Mouse (Mus musculus): Measurements from ENCODE around the gene Ccl24. TPM values are rescaled to one million over a fixed set of nuclear protein-coding genes. Genes with fewer than 3 reads are reported as not detected.

The Ccl24 gene
- polyA plus RNA-seq, 1 experiment from 2014 or later = 0.66 TPM

DNA sequence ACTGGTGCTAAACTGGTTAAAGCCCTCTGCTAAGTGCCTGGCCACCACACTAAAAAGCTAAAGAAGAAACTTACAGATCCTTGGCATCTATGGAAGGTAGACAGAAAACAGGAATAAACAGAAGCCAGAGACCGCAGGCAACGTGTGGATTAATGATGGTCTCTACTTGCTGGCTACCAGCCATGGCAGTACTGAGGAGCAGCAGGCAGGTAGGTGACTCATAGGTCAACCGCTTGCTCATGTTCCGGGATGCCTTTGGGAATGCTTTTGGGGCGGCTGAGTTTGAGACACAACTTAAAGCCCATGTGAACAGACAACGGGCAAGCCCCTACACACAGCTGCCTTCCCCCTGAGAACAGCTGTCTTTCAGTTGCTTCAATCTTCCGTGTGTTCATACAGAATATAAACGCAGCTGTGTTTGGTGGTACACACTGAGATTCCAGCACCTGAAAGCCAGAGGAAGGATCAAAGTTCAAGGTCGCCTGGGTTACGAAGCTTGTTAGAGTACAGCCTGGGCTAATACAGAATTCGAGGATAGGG lies 41.5 kb downstream of the Ccl24 start:
- Histone ChIP-seq H3K9me3 (ENCODE audit: control insufficient read depth, low read length) (no peaks in the 10 kb centered on the region), H3K27me3 (ENCODE audit: control insufficient read depth, insufficient read depth, low read length) (no peaks in the 10 kb centered on the region), H3K4me3 (ENCODE audit: control insufficient read depth in 1 of 2, insufficient read depth in 1 of 2, low read depth in 1 of 2, low read length in 2 of 2) (no peak overlapping the region), H3K27ac (replicated peaks in 1 of 2; ENCODE audit: control insufficient read depth in 1 of 2, insufficient read depth in 1 of 2, low read depth in 2 of 2, low read length in 2 of 2) (no peak overlapping the region), H3K4me1 (ENCODE audit: control insufficient read depth in 2 of 2, insufficient read depth in 2 of 2, low read length in 2 of 2) (peaks cover 9 to 23% of the 10 kb centered on the region in 2 experiments), H3K9ac (ENCODE audit: low read length) (no peak overlapping the region), H3K36me3 (ENCODE audit: control insufficient read depth, insufficient read depth, low read length) (peaks cover 7% of the 10 kb centered on the region; the same call in 1 of the 2 replicates), H3K4me2 (ENCODE audit: low read length) (no peak overlapping the region)
- ATAC-seq (ENCODE audit: insufficient number of reproducible peaks, insufficient read depth, low FRiP score, low read depth) = no peak
- WGBS = 72% methylated on average over 11 of the region's 11 CpGs

DNA sequence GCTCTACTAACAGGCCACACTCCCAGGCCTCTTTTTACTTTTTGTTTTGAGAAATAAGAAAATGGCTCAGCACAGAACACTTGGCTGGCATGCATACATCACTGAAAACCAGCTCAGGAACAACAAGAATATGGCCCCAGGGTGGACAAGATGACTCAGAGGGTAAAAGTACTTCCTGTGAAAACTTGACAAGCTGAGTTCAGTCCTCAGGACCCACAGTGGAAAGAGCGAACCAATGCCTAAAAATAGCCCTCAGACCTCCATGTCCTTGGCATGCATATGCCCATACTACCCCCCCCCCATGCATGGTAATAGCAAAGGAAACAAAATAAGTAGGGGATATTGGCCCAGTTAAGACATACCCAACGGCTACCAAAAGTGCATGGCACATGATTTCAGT lies 42.9 kb downstream of the Ccl24 start:
- whole genome bisulfite sequencing = 48% methylated on average over 2 of the region's 2 CpGs
- Histone ChIP-seq H3K27me3 (ENCODE audit: control insufficient read depth, insufficient read depth, low read length) (no peaks in the 10 kb centered on the region), H3K36me3 (ENCODE audit: control insufficient read depth, insufficient read depth, low read length) (peaks cover 7% of the 10 kb centered on the region; the same call in 1 of the 2 replicates), H3K4me2 (ENCODE audit: low read length) (no peak overlapping the region), H3K4me1 (ENCODE audit: control insufficient read depth in 2 of 2, insufficient read depth in 2 of 2, low read length in 2 of 2) (peaks cover 17 to 34% of the 10 kb centered on the region in 2 experiments), H3K4me3 (ENCODE audit: control insufficient read depth in 1 of 2, insufficient read depth in 1 of 2, low read depth in 1 of 2, low read length in 2 of 2) (no peak overlapping the region), H3K27ac (replicated peaks in 1 of 2; ENCODE audit: control insufficient read depth in 1 of 2, insufficient read depth in 1 of 2, low read depth in 2 of 2, low read length in 2 of 2) (no peak overlapping the region), H3K9me3 (ENCODE audit: control insufficient read depth, low read length) (no peaks in the 10 kb centered on the region), H3K9ac (ENCODE audit: low read length) (no peak overlapping the region)
- no peak for ATAC-seq (ENCODE audit: insufficient number of reproducible peaks, insufficient read depth, low FRiP score, low read depth)

DNA sequence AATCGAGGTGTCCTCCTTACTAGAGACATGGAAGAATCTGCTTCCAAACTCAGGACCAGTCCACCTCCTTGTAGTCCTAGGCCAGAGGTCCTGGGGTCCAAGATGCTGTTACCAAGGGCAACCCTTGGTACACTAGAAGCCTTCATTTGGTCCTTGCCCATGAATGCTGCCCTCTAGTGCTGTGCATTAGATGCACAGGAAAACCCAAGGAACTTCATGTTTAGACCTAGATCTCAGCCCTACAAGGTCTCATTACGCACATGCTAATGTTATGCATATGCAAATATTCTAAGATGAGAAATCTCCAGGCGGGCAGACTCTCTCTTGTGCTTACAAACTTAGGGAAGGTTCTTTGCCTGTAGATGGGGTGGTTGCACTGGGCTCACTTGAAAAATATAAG lies 43.5 kb downstream of the Ccl24 start:
- peaks cover 24 to 41% of the 10 kb centered on the region in 2 experiments for H3K4me1 ChIP-seq (ENCODE audit: control insufficient read depth in 2 of 2, insufficient read depth in 2 of 2, low read length in 2 of 2)

DNA sequence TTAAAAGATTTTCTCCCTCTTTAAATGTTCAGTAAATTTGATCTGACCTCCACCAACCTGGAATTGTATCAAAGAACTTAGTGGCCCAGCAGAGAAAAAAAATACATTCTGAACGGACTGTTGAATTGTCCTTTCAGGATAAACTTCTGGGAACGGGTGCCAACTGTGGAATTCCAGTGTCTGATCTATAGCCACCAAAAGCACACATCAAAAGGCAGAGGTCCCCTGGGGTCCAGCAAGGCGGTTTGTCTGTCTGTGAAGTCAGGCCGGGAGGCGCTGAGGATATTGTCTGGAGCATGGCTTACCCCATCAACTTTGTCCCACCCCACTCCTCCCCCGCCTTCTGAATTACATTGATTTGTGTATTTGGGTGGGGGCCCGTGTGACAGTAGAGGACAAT lies 44.9 kb downstream of the Ccl24 start:
- Histone ChIP-seq H3K4me3 (ENCODE audit: control insufficient read depth in 1 of 2, insufficient read depth in 1 of 2, low read depth in 1 of 2, low read length in 2 of 2) (no peak overlapping the region), H3K4me1 (ENCODE audit: control insufficient read depth in 2 of 2, insufficient read depth in 2 of 2, low read length in 2 of 2) (peaks cover 22 to 37% of the 10 kb centered on the region in 2 experiments), H3K27me3 (ENCODE audit: control insufficient read depth, insufficient read depth, low read length) (no peaks in the 10 kb centered on the region), H3K27ac (replicated peaks in 1 of 2; ENCODE audit: control insufficient read depth in 1 of 2, insufficient read depth in 1 of 2, low read depth in 2 of 2, low read length in 2 of 2) (no peak overlapping the region), H3K4me2 (ENCODE audit: low read length) (no peak overlapping the region), H3K36me3 (ENCODE audit: control insufficient read depth, insufficient read depth, low read length) (peaks cover 7% of the 10 kb centered on the region; the same call in 1 of the 2 replicates), H3K9ac (ENCODE audit: low read length) (no peak overlapping the region), H3K9me3 (ENCODE audit: control insufficient read depth, low read length) (no peaks in the 10 kb centered on the region)
- ATAC-seq (ENCODE audit: insufficient number of reproducible peaks, insufficient read depth, low FRiP score, low read depth) = no peak
- 63% methylated on average over 7 of the region's 7 CpGs for WGBS

More for the DNA sequence above, 43.5 kb downstream of the Ccl24 start:
- no peak overlapping the region for H3K4me3 ChIP-seq (ENCODE audit: control insufficient read depth in 1 of 2, insufficient read depth in 1 of 2, low read depth in 1 of 2, low read length in 2 of 2)
- peaks cover 7% of the 10 kb centered on the region; the same call in 1 of the 2 replicates for H3K36me3 ChIP-seq (ENCODE audit: control insufficient read depth, insufficient read depth, low read length)
- H3K27me3 ChIP-seq (ENCODE audit: control insufficient read depth, insufficient read depth, low read length) = no peaks in the 10 kb centered on the region
- H3K4me2 ChIP-seq (ENCODE audit: low read length) = no peak overlapping the region
- 80% methylated on average over 3 of the region's 3 CpGs for WGBS
- ATAC-seq (ENCODE audit: insufficient number of reproducible peaks, insufficient read depth, low FRiP score, low read depth) = no peak
- H3K27ac ChIP-seq (replicated peaks in 1 of 2; ENCODE audit: control insufficient read depth in 1 of 2, insufficient read depth in 1 of 2, low read depth in 2 of 2, low read length in 2 of 2) = no peak overlapping the region
- no peak overlapping the region for H3K9ac ChIP-seq (ENCODE audit: low read length)
- no peaks in the 10 kb centered on the region for H3K9me3 ChIP-seq (ENCODE audit: control insufficient read depth, low read length)

DNA sequence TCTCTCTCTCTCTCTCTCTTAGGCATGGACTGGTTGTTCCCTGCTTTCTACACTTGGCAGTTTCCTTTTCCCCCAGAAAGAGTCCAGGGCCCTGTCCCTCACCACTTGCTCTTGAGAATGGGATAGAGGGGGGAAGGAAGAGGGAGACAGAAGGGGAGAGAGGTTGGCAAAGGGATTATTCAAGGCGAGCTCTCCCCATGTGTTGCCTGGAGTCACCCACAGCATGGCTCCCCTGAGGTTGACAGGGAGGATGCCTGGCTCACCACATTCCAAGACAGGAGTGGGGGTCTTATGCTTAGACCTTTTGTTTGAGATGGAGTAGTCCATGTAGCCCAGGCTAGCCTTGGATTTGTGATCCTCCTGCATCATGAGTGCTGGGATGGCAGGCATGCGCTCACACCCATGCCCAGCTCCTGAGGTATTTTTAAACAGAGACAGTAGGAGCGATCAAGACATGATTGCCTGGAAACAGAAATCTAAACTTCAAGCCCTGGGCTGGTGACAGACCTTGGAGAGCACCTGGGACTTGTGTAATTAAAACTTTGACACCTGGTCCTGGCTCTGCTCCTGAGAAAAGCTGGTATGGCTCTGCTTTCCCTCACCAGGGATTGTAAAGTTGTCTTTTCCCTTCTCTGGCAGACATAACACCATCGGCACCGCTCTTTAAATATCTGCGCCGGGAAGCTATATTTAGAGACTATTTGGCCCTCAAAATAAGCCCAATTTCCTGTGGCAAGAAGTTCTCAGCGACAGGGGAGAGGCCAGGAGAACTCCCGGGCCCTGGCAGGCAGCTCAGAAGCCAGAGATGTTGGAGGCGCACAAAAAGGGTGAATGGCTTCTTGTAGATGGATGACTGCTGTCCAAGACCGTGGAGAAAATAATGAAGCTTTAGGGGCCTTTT lies 47.9 kb downstream of the Ccl24 start:
- 19% methylated on average over 11 of the region's 11 CpGs for WGBS
- no peak overlapping the region; the same call in 1 of the 2 replicates for H3K9ac ChIP-seq (ENCODE audit: low read length)
- peak overlapping the region; percentile 92 for H3K27ac ChIP-seq (replicated peaks in 1 of 2; ENCODE audit: control insufficient read depth in 1 of 2, insufficient read depth in 1 of 2, low read depth in 2 of 2, low read length in 2 of 2)
- peak; percentile 18; the same call in 1 of the 2 replicates for ATAC-seq (ENCODE audit: insufficient number of reproducible peaks, insufficient read depth, low FRiP score, low read depth)
- H3K4me1 ChIP-seq (ENCODE audit: control insufficient read depth in 2 of 2, insufficient read depth in 2 of 2, low read length in 2 of 2) = peaks cover 31 to 41% of the 10 kb centered on the region in 2 experiments
- H3K27me3 ChIP-seq (ENCODE audit: control insufficient read depth, insufficient read depth, low read length) = no peaks in the 10 kb centered on the region
- H3K9me3 ChIP-seq (ENCODE audit: control insufficient read depth, low read length) = no peaks in the 10 kb centered on the region
- peak overlapping the region; percentile 46 for H3K4me2 ChIP-seq (ENCODE audit: low read length)
- no peak overlapping the region for H3K4me3 ChIP-seq (ENCODE audit: control insufficient read depth in 1 of 2, insufficient read depth in 1 of 2, low read depth in 1 of 2, low read length in 2 of 2)
- peaks cover 7% of the 10 kb centered on the region; the same call in 1 of the 2 replicates for H3K36me3 ChIP-seq (ENCODE audit: control insufficient read depth, insufficient read depth, low read length)

DNA sequence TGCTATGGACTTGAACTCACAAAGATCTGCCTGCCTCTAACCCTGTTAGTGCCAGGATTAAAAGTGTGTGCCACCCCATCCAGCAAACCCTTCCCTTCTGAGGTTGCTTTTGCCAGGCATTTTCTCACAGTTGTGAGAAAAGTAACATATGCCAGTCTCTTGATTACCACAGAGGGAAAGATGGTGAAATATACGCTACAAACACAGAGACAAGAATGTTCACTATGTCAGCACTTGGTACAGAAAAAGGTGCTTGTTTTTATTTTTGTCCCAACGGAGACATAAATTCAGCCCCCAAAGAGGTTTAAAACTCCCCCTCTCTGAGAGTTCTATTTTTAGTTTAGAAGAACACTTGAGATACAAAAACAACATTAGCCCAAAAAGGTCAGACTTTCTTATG lies 48.8 kb downstream of the Ccl24 start:
- no peak for ATAC-seq (ENCODE audit: insufficient number of reproducible peaks, insufficient read depth, low FRiP score, low read depth)
- H3K4me1 ChIP-seq (ENCODE audit: control insufficient read depth in 2 of 2, insufficient read depth in 2 of 2, low read length in 2 of 2) = peaks cover 31 to 39% of the 10 kb centered on the region in 2 experiments
- H3K27ac ChIP-seq (replicated peaks in 1 of 2; ENCODE audit: control insufficient read depth in 1 of 2, insufficient read depth in 1 of 2, low read depth in 2 of 2, low read length in 2 of 2) = peak overlapping the region; percentile 92
- no peak overlapping the region for H3K4me3 ChIP-seq (ENCODE audit: control insufficient read depth in 1 of 2, insufficient read depth in 1 of 2, low read depth in 1 of 2, low read length in 2 of 2)
- no peaks in the 10 kb centered on the region for H3K9me3 ChIP-seq (ENCODE audit: control insufficient read depth, low read length)
- H3K27me3 ChIP-seq (ENCODE audit: control insufficient read depth, insufficient read depth, low read length) = no peaks in the 10 kb centered on the region
- H3K36me3 ChIP-seq (ENCODE audit: control insufficient read depth, insufficient read depth, low read length) = peaks cover 7% of the 10 kb centered on the region; the same call in 1 of the 2 replicates
- H3K9ac ChIP-seq (ENCODE audit: low read length) = no peak overlapping the region
- WGBS = 30% methylated on average over 2 of the region's 2 CpGs
- peak overlapping the region; percentile 46 for H3K4me2 ChIP-seq (ENCODE audit: low read length)

DNA sequence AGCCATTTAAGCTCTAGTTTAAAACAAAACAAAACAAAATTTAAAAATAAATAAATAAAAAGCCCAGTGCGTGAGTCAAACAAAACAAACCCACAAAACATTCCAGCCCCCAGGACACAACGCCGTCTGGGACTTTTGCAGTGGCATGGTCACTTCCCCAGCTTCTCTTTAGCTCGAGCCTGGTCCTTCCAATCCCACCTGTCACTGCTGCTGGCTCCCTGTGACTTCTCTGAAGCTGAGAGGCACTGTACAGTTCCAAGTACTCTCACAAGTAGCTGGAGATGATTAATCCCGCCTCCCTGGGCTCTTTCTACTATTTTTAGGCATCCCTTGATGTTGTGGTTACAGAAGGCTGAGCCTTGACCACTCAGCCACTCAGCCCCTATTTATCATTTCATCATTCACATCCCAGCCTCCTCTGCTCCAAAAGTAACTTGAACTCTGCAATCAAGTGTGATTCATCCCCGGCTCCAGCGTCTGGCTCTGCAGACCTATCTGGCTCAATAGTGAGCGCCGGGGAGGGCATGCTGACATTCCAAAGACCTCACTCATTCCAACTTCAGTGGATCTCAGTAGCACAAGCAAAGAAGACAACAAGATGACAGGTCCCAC lies 50.6 kb downstream of the Ccl24 start:
- Histone ChIP-seq H3K27ac (replicated peaks in 1 of 2; ENCODE audit: control insufficient read depth in 1 of 2, insufficient read depth in 1 of 2, low read depth in 2 of 2, low read length in 2 of 2) (peak overlapping the region; percentile 63 to 92), H3K27me3 (ENCODE audit: control insufficient read depth, insufficient read depth, low read length) (no peaks in the 10 kb centered on the region), H3K4me3 (ENCODE audit: control insufficient read depth in 1 of 2, insufficient read depth in 1 of 2, low read depth in 1 of 2, low read length in 2 of 2) (no peak overlapping the region), H3K9me3 (ENCODE audit: control insufficient read depth, low read length) (no peaks in the 10 kb centered on the region), H3K4me1 (ENCODE audit: control insufficient read depth in 2 of 2, insufficient read depth in 2 of 2, low read length in 2 of 2) (peaks cover 31 to 37% of the 10 kb centered on the region in 2 experiments), H3K36me3 (ENCODE audit: control insufficient read depth, insufficient read depth, low read length) (peaks cover 4% of the 10 kb centered on the region; the same call in 1 of the 2 replicates), H3K9ac (ENCODE audit: low read length) (peak overlapping the region; percentile 27; the same call in 1 of the 2 replicates), H3K4me2 (ENCODE audit: low read length) (peak overlapping the region; percentile 19)
- 22% methylated on average over 9 of the region's 9 CpGs for WGBS
- no peak for ATAC-seq (ENCODE audit: insufficient number of reproducible peaks, insufficient read depth, low FRiP score, low read depth)
